Mouse (Mus musculus) Muller cell, postnatal 12 days (primary cell): Measurements from ENCODE around the gene Pik3r1.
A peak's percentile ranks its signal among the peaks of the same experiment; 100 is the strongest.

Experiments used
- DNase-seq: peaks from one replicate; pipeline ENCODE4 v3.0.0-alpha.2; 2015; ENCODE audit errors: inconsistent ontology term

Pik3r1 gene

GRCm38 (mm10) chr13:101711301-101711700 is 56.7 kb downstream of the Pik3r1 start:
- DNase-seq, result no peak

GRCm38 (mm10) chr13:101709788-101710187 is 58.2 kb downstream of the Pik3r1 start:
- no peak for DNase-seq

- no peak for DNase-seq
These were observed 60.8 kb downstream of the Pik3r1 start for GRCm38 (mm10) chr13:101707226-101707625.

GRCm38 (mm10) chr13:101706426-101706825 is 61.6 kb downstream of the Pik3r1 start:
- DNase-seq, result no peak

GRCm38 (mm10) chr13:101702096-101702775 is 65.8 kb downstream of the Pik3r1 start:
- no peak for DNase-seq

GRCm38 (mm10) chr13:101701632-101702031 is 66.4 kb downstream of the Pik3r1 start:
- DNase-seq, result no peak

- no peak for DNase-seq
These were observed 68.3 kb downstream of the Pik3r1 start for GRCm38 (mm10) chr13:101699742-101700141.

GRCm38 (mm10) chr13:101697966-101698365 is 70.1 kb downstream of the Pik3r1 start:
- no peak for DNase-seq

- DNase-seq, result no peak
These were observed 70.6 kb downstream of the Pik3r1 start for GRCm38 (mm10) chr13:101697461-101697860.

GRCm38 (mm10) chr13:101696827-101697226 is 71.2 kb downstream of the Pik3r1 start:
- no peak for DNase-seq

GRCm38 (mm10) chr13:101696316-101696715 is 71.7 kb downstream of the Pik3r1 start:
- peak; percentile 38 for DNase-seq

GRCm38 (mm10) chr13:101695876-101696275 is 72.1 kb downstream of the Pik3r1 start:
- DNase-seq, result peak; percentile 80

- peak; percentile 82 for DNase-seq
These were observed 73.3 kb downstream of the Pik3r1 start for GRCm38 (mm10) chr13:101694496-101695251.

GRCm38 (mm10) chr13:101693967-101694495 is 74.0 kb downstream of the Pik3r1 start:
- peak; percentile 80 for DNase-seq

- DNase-seq, result peak; percentile 45
These were observed 74.9 kb downstream of the Pik3r1 start for GRCm38 (mm10) chr13:101692866-101693691.

- peak; percentile 75 for DNase-seq
These were observed 75.7 kb downstream of the Pik3r1 start for GRCm38 (mm10) chr13:101692239-101692784.

GRCm38 (mm10) chr13:101691669-101692068 is 76.3 kb downstream of the Pik3r1 start:
- DNase-seq, result peak; percentile 66

- DNase-seq, result peak; percentile 32
These were observed 76.9 kb downstream of the Pik3r1 start for GRCm38 (mm10) chr13:101690911-101691655.

GRCm38 (mm10) chr13:101690167-101690566 is 77.8 kb downstream of the Pik3r1 start:
- DNase-seq, result peak; percentile 56

- DNase-seq, result no peak
These were observed 81.8 kb downstream of the Pik3r1 start for GRCm38 (mm10) chr13:101686256-101686655.

- no peak for DNase-seq
These were observed 83.3 kb downstream of the Pik3r1 start for GRCm38 (mm10) chr13:101684706-101685105.
